Mouse (Mus musculus): Measurements from ENCODE around the gene Hist1h2ae. TPM values are rescaled to one million over a fixed set of nuclear protein-coding genes. Genes with fewer than 3 reads are reported as not detected.
"Not testable (repeated sequence)": the region's sequence is repeated elsewhere in the genome, so short reads cannot be mapped to it uniquely, and the experiment has no call there.

The Hist1h2ae gene
- polyA plus RNA-seq, 1 experiment from 2014 or later = 11.7 TPM

GRCm38 (mm10) chr13:23544787-23545120 is 26.3 kb downstream of the Hist1h2ae start:
- ATAC-seq (ENCODE audit: low read depth) = not testable (repeated sequence)
- H3K27ac ChIP-seq (ENCODE audit: low read depth, low read length) = peak overlapping the region; percentile 87; the same call in 1 of the 2 replicates
- 0% methylated on average over 10 of the region's 14 CpGs for WGBS

GRCm38 (mm10) chr13:23543965-23544786 is 26.8 kb downstream of the Hist1h2ae start, which contains the start of gene Hist1h3f:
Gene Hist1h3f (plus strand): TSS chr13:23544052.
- Histone ChIP-seq H3K27ac (ENCODE audit: low read depth, low read length) (peak within 1 kb of the TSS; percentile 87), H3K4me3 (ENCODE audit: low read depth, low read length) (peak within 1 kb of the TSS; percentile 45), H3K4me2 (ENCODE audit: low read depth, low read length) (peak within 1 kb of the TSS; percentile 68), H3K36me3 (ENCODE audit: control insufficient read depth, insufficient read depth, low read length) (no peaks in the 10 kb centered on the region), H3K9ac (replicated peaks; ENCODE audit: low read depth, low read length) (peak within 1 kb of the TSS; percentile 52), H3K27me3 (ENCODE audit: control insufficient read depth, insufficient read depth, low read length) (no peaks in the 10 kb centered on the region), H3K9me3 (ENCODE audit: control insufficient read depth, low read length) (no peaks in the 10 kb centered on the region), H3K4me1 (ENCODE audit: control insufficient read depth, insufficient read depth, low read length) (no peaks in the 10 kb centered on the region)
- WGBS = under 1% methylated on average over 25 of the region's 45 CpGs
- ATAC-seq (ENCODE audit: low read depth) = peak; percentile 96

More at GRCm38 (mm10) chr13:23544787-23545120, 26.3 kb downstream of the Hist1h2ae start:
- not testable (repeated sequence) for H3K9me3 ChIP-seq (ENCODE audit: control insufficient read depth, low read length); H3K27me3 ChIP-seq (ENCODE audit: control insufficient read depth, insufficient read depth, low read length); H3K36me3 ChIP-seq (ENCODE audit: control insufficient read depth, insufficient read depth, low read length); H3K9ac ChIP-seq (replicated peaks; ENCODE audit: low read depth, low read length); H3K4me1 ChIP-seq (ENCODE audit: control insufficient read depth, insufficient read depth, low read length)
- peak overlapping the region; percentile 45 for H3K4me3 ChIP-seq (ENCODE audit: low read depth, low read length)
- H3K4me2 ChIP-seq (ENCODE audit: low read depth, low read length) = 0 out of 2 replicates have a peak overlapping the region, but pooled peaks have one; percentile 18

- H3K4me3 ChIP-seq (ENCODE audit: low read depth, low read length) = peak within 1 kb of the TSS; percentile 45
- H3K36me3 ChIP-seq (ENCODE audit: control insufficient read depth, insufficient read depth, low read length); H3K9me3 ChIP-seq (ENCODE audit: control insufficient read depth, low read length); H3K27me3 ChIP-seq (ENCODE audit: control insufficient read depth, insufficient read depth, low read length); H3K4me1 ChIP-seq (ENCODE audit: control insufficient read depth, insufficient read depth, low read length): not testable (repeated sequence)
- ATAC-seq (ENCODE audit: low read depth) = peak; percentile 91
- H3K9ac ChIP-seq (replicated peaks; ENCODE audit: low read depth, low read length) = peak within 1 kb of the TSS; percentile 32; the same call in 1 of the 2 replicates
- WGBS = under 1% methylated on average over 32 of the region's 42 CpGs
- peak within 1 kb of the TSS; percentile 66 for H3K27ac ChIP-seq (ENCODE audit: low read depth, low read length)
- peak within 1 kb of the TSS; percentile 68 for H3K4me2 ChIP-seq (ENCODE audit: low read depth, low read length)
Measured at GRCm38 (mm10) chr13:23542999-23543607, 27.9 kb downstream of the Hist1h2ae start, which contains the start of gene Hist1h2bh. Gene Hist1h2bh (minus strand): TSS chr13:23543392.

GRCm38 (mm10) chr13:23542225-23542980 is 28.6 kb downstream of the Hist1h2ae start:
- not testable (repeated sequence) for ATAC-seq (ENCODE audit: low read depth); H3K4me1 ChIP-seq (ENCODE audit: control insufficient read depth, insufficient read depth, low read length); H3K27me3 ChIP-seq (ENCODE audit: control insufficient read depth, insufficient read depth, low read length); H3K9me3 ChIP-seq (ENCODE audit: control insufficient read depth, low read length); H3K36me3 ChIP-seq (ENCODE audit: control insufficient read depth, insufficient read depth, low read length); H3K9ac ChIP-seq (replicated peaks; ENCODE audit: low read depth, low read length); H3K27ac ChIP-seq (ENCODE audit: low read depth, low read length)
- Histone ChIP-seq H3K4me2 (ENCODE audit: low read depth, low read length) (peak overlapping the region; percentile 68), H3K4me3 (ENCODE audit: low read depth, low read length) (peak overlapping the region; percentile 36)
- 7% methylated on average over 3 of the region's 3 CpGs for WGBS

- Histone ChIP-seq H3K27me3 (ENCODE audit: control insufficient read depth, insufficient read depth, low read length) (no peaks in the 10 kb centered on the region), H3K4me2 (ENCODE audit: low read depth, low read length) (no peak overlapping the region), H3K9me3 (ENCODE audit: control insufficient read depth, low read length) (no peaks in the 10 kb centered on the region), H3K4me3 (ENCODE audit: low read depth, low read length) (no peak overlapping the region), H3K4me1 (ENCODE audit: control insufficient read depth, insufficient read depth, low read length) (no peaks in the 10 kb centered on the region), H3K9ac (replicated peaks; ENCODE audit: low read depth, low read length) (no peak overlapping the region), H3K36me3 (ENCODE audit: control insufficient read depth, insufficient read depth, low read length) (no peaks in the 10 kb centered on the region), H3K27ac (ENCODE audit: low read depth, low read length) (no peak overlapping the region)
- WGBS = 92% methylated on average over 3 of the region's 3 CpGs
- no peak for ATAC-seq (ENCODE audit: low read depth)
Measured at GRCm38 (mm10) chr13:23541497-23541896, 29.5 kb downstream of the Hist1h2ae start.

GRCm38 (mm10) chr13:23539821-23540220 is 31.2 kb downstream of the Hist1h2ae start:
- not testable (repeated sequence) for H3K27me3 ChIP-seq (ENCODE audit: control insufficient read depth, insufficient read depth, low read length); H3K4me2 ChIP-seq (ENCODE audit: low read depth, low read length); H3K4me1 ChIP-seq (ENCODE audit: control insufficient read depth, insufficient read depth, low read length); H3K4me3 ChIP-seq (ENCODE audit: low read depth, low read length); ATAC-seq (ENCODE audit: low read depth); H3K9ac ChIP-seq (replicated peaks; ENCODE audit: low read depth, low read length); H3K27ac ChIP-seq (ENCODE audit: low read depth, low read length); H3K9me3 ChIP-seq (ENCODE audit: control insufficient read depth, low read length); H3K36me3 ChIP-seq (ENCODE audit: control insufficient read depth, insufficient read depth, low read length)
- WGBS = 76% methylated on average over 1 of the region's 1 CpGs

GRCm38 (mm10) chr13:23538249-23538648 is 32.8 kb downstream of the Hist1h2ae start:
- WGBS = 72% methylated on average over 5 of the region's 5 CpGs
- ATAC-seq (ENCODE audit: low read depth) = no peak
- peaks cover 12% of the 10 kb centered on the region for H3K4me1 ChIP-seq (ENCODE audit: control insufficient read depth, insufficient read depth, low read length)

GRCm38 (mm10) chr13:23537006-23537710 is 33.9 kb downstream of the Hist1h2ae start:
- Histone ChIP-seq H3K4me1 (ENCODE audit: control insufficient read depth, insufficient read depth, low read length) (peaks cover 23% of the 10 kb centered on the region), H3K9ac (replicated peaks; ENCODE audit: low read depth, low read length) (no peak overlapping the region), H3K27me3 (ENCODE audit: control insufficient read depth, insufficient read depth, low read length) (no peaks in the 10 kb centered on the region), H3K9me3 (ENCODE audit: control insufficient read depth, low read length) (no peaks in the 10 kb centered on the region), H3K4me3 (ENCODE audit: low read depth, low read length) (no peak overlapping the region), H3K36me3 (ENCODE audit: control insufficient read depth, insufficient read depth, low read length) (no peaks in the 10 kb centered on the region), H3K4me2 (ENCODE audit: low read depth, low read length) (no peak overlapping the region), H3K27ac (ENCODE audit: low read depth, low read length) (no peak overlapping the region)
- no peak for ATAC-seq (ENCODE audit: low read depth)
- 84% methylated on average over 3 of the region's 3 CpGs for WGBS

More at GRCm38 (mm10) chr13:23538249-23538648, 32.8 kb downstream of the Hist1h2ae start:
- Histone ChIP-seq H3K9ac (replicated peaks; ENCODE audit: low read depth, low read length) (no peak overlapping the region), H3K27ac (ENCODE audit: low read depth, low read length) (no peak overlapping the region), H3K4me3 (ENCODE audit: low read depth, low read length) (no peak overlapping the region), H3K4me2 (ENCODE audit: low read depth, low read length) (no peak overlapping the region), H3K36me3 (ENCODE audit: control insufficient read depth, insufficient read depth, low read length) (no peaks in the 10 kb centered on the region), H3K9me3 (ENCODE audit: control insufficient read depth, low read length) (no peaks in the 10 kb centered on the region), H3K27me3 (ENCODE audit: control insufficient read depth, insufficient read depth, low read length) (no peaks in the 10 kb centered on the region)
